Mouse (Mus musculus): ENCODE data around the gene Casp8ap2.
A peak's percentile ranks its signal among the peaks of the same experiment; 100 is the strongest.

GRCm38 (mm10) chr4:32574604-32575003, 40.6 kb upstream of the Casp8ap2 start:
- peak; percentile 25 to 46 (median 37); a peak in 4 of 6 replicates for TF ChIP-seq CTCF (IDR thresholded peaks at IDR 0.05 in 2 of 3, conservative IDR thresholded peaks at IDR 0.05 in 1 of 3; ENCODE audit: control insufficient read depth in 1 of 3, insufficient read depth in 1 of 3, low read depth in 2 of 3, low read length in 3 of 3, poor library complexity in 1 of 3, severe bottlenecking in 1 of 3)
- TF ChIP-seq HCFC1 (IDR thresholded peaks at IDR 0.05; ENCODE audit: low read depth, low read length): no peak
- TF ChIP-seq MXI1 (IDR thresholded peaks at IDR 0.05; ENCODE audit: low read depth, low read length): no peak
- no peak for TF ChIP-seq ZKSCAN1 (IDR thresholded peaks at IDR 0.05; ENCODE audit: low read depth, low read length)
- no peak for TF ChIP-seq MAFK (IDR thresholded peaks at IDR 0.05; ENCODE audit: borderline replicate concordance, low read depth, low read length)
- TF ChIP-seq EP300 (IDR thresholded peaks at IDR 0.05; ENCODE audit: low read depth in 1 of 2, low read length in 2 of 2): no peak
- no peak for TF ChIP-seq POLR2A (IDR thresholded peaks at IDR 0.05; ENCODE audit: control insufficient read depth in 1 of 2, insufficient read depth in 1 of 2, low read depth in 1 of 2, low read length in 2 of 2, poor library complexity in 1 of 2)
- no peak for TF ChIP-seq TBP (IDR thresholded peaks at IDR 0.05; ENCODE audit: low read depth, low read length)
- no peak for TF ChIP-seq MAX (IDR thresholded peaks at IDR 0.05; ENCODE audit: low read length)

All from MEL (cell line).